Mouse (Mus musculus): ENCODE results near the gene 4930513O06Rik. TPM values are rescaled to one million over a fixed set of nuclear protein-coding genes. Genes with fewer than 3 reads are reported as not detected.

Gene 4930513O06Rik
- total RNA-seq (2014; rRNA removed; ENCODE audit: low replicate concordance) (not detected in 2 replicates), polyA plus RNA-seq (2015; fragmentation: Nextera tagmentation; extraction: Ambion mirVana) (not detected in 2 replicates)

DNA sequence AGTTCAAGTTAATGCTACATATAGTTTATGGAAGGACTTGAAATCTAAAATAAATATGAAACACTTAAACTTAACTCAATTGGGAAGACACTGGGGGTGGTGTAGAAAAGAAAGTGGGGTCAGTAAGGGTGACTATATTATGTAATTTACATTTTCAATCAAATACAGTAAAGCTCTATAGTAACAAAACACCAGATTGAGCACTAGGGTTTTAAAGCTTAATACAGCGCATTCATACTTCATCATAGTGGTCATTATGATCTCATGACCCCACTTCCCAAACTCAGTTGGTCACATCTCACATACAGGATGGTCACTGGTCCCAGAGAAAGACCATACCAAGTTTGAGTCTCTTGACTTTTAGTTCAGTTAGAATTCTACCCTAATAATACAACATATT lies at the start of gene 4930513O06Rik:
TSS of gene 4930513O06Rik (plus strand) at position 301 of the 400 bp plus-strand sequence.
- no peaks in the 10 kb centered on the region for H3K9me3 ChIP-seq (replicated peaks; ENCODE audit: control insufficient read depth, low read length)
- no peak for TF ChIP-seq EP300 (IDR thresholded peaks at IDR 0.05; ENCODE audit: low read depth)
- no peak for TF ChIP-seq CTCF (IDR thresholded peaks at IDR 0.05; ENCODE audit: low read depth)
- 88% methylated on average over 1 of the region's 1 CpGs for WGBS
- H3K27me3 ChIP-seq (ENCODE audit: control insufficient read depth, insufficient read depth, low read length) = no peaks in the 10 kb centered on the region
- DNase-seq (ENCODE audit: low spot score) = no peak
- no peak within 1 kb of the TSS for H3K27ac ChIP-seq (ENCODE audit: low read depth)
- no peak within 1 kb of the TSS for H3K4me3 ChIP-seq (ENCODE audit: low read depth, low read length)
- no peak within 1 kb of the TSS for H3K4me2 ChIP-seq (ENCODE audit: low read depth, low read length)
- ATAC-seq (ENCODE audit: insufficient read depth, low read depth) = no peak
- H3K9ac ChIP-seq (replicated peaks; ENCODE audit: low read depth, low read length) = no peak within 1 kb of the TSS
- no peaks in the 10 kb centered on the region for H3K36me3 ChIP-seq (replicated peaks; ENCODE audit: control insufficient read depth, insufficient read depth, low read length)
- H3K4me1 ChIP-seq (ENCODE audit: control insufficient read depth, insufficient read depth) = no peaks in the 10 kb centered on the region

DNA sequence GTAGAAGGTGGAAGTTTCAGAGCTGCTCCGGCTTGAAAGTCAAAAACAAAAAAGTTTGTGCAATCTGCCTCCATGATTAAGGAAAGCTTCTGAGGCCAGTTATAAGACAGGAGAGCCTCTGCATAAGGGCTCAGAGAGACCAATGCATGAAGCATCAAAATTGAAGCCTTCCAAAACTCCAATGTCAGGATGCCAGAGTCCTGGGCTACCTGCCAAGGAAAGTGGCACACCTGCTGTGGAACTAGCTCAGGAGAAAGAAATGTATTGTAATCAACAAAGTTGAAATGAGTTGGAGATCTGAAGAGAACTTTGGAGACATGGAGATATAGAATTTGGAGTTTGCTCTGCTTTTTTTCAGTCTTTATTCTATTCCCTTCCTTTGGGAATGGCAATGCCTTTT lies 48.4 kb upstream of the 4930513O06Rik start:
- Histone ChIP-seq H3K36me3 (replicated peaks; ENCODE audit: control insufficient read depth, insufficient read depth, low read length) (no peaks in the 10 kb centered on the region), H3K27ac (ENCODE audit: low read depth) (no peak overlapping the region), H3K9ac (replicated peaks; ENCODE audit: low read depth, low read length) (no peak overlapping the region), H3K4me2 (ENCODE audit: low read depth, low read length) (no peak overlapping the region), H3K9me3 (replicated peaks; ENCODE audit: control insufficient read depth, low read length) (no peaks in the 10 kb centered on the region), H3K4me1 (ENCODE audit: control insufficient read depth, insufficient read depth) (no peaks in the 10 kb centered on the region), H3K27me3 (ENCODE audit: control insufficient read depth, insufficient read depth, low read length) (no peaks in the 10 kb centered on the region), H3K4me3 (ENCODE audit: low read depth, low read length) (no peak overlapping the region)
- no peak for DNase-seq (ENCODE audit: low spot score)
- 95% methylated on average over 1 of the region's 1 CpGs for WGBS
- no peak for TF ChIP-seq CTCF (IDR thresholded peaks at IDR 0.05; ENCODE audit: low read depth)
- TF ChIP-seq EP300 (IDR thresholded peaks at IDR 0.05; ENCODE audit: low read depth) = no peak
- no peak for ATAC-seq (ENCODE audit: insufficient read depth, low read depth)

DNA sequence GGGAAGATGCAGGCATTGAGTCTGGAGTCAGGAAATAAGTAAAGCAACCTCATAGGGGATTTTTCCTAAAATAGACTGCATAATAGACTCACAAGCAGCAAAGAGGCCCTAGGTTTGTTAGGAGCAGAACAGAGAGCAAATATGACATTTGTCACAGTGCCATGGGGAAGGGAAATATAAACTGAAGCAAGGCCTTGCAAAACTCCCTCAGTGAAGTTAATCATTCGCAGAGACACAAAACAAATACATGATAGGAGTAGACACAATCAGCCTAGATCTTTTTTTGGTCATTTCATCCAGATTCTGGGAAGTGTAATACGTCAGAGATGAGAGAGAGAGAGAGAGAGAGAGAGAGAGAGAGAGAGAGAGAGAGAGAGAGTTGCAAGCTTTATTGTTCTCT lies 46.7 kb upstream of the 4930513O06Rik start:
- ATAC-seq (ENCODE audit: insufficient read depth, low read depth) (no peak), DNase-seq (ENCODE audit: low spot score) (no peak)
- Histone ChIP-seq H3K4me1 (ENCODE audit: control insufficient read depth, insufficient read depth) (no peaks in the 10 kb centered on the region), H3K27ac (ENCODE audit: low read depth) (no peak overlapping the region), H3K27me3 (ENCODE audit: control insufficient read depth, insufficient read depth, low read length) (no peaks in the 10 kb centered on the region), H3K9ac (replicated peaks; ENCODE audit: low read depth, low read length) (no peak overlapping the region), H3K4me3 (ENCODE audit: low read depth, low read length) (no peak overlapping the region), H3K36me3 (replicated peaks; ENCODE audit: control insufficient read depth, insufficient read depth, low read length) (no peaks in the 10 kb centered on the region), H3K4me2 (ENCODE audit: low read depth, low read length) (no peak overlapping the region), H3K9me3 (replicated peaks; ENCODE audit: control insufficient read depth, low read length) (no peaks in the 10 kb centered on the region)
- no peak for TF ChIP-seq CTCF (IDR thresholded peaks at IDR 0.05; ENCODE audit: low read depth)
- no peak for TF ChIP-seq EP300 (IDR thresholded peaks at IDR 0.05; ENCODE audit: low read depth)
- WGBS = 51% methylated on average over 2 of the region's 2 CpGs

DNA sequence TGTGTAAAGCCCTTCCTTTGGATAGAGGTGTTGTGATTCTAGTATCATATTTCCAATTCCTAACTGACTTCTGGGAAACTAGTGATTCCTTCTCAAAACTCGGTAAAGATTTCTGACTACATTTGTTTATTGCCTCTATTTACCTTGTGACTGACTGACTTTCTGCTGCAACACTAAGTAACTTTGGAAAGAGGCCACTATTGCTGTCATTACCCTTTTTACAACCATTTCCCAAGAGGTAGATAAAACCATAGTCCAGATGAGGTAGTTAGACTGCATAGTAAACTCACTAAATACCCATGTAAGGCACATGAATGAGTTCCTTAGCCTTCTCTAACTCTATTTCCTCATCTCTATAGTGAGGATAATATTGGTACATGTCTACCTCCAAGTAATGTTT lies 44.9 kb upstream of the 4930513O06Rik start:
- Histone ChIP-seq H3K36me3 (replicated peaks; ENCODE audit: control insufficient read depth, insufficient read depth, low read length) (no peaks in the 10 kb centered on the region), H3K27me3 (ENCODE audit: control insufficient read depth, insufficient read depth, low read length) (no peaks in the 10 kb centered on the region), H3K9ac (replicated peaks; ENCODE audit: low read depth, low read length) (no peak overlapping the region), H3K4me1 (ENCODE audit: control insufficient read depth, insufficient read depth) (no peaks in the 10 kb centered on the region), H3K9me3 (replicated peaks; ENCODE audit: control insufficient read depth, low read length) (no peaks in the 10 kb centered on the region), H3K4me3 (ENCODE audit: low read depth, low read length) (no peak overlapping the region), H3K27ac (ENCODE audit: low read depth) (no peak overlapping the region), H3K4me2 (ENCODE audit: low read depth, low read length) (no peak overlapping the region)
- WGBS = 67% methylated on average over 1 of the region's 1 CpGs
- TF ChIP-seq CTCF (IDR thresholded peaks at IDR 0.05; ENCODE audit: low read depth) (no peak), EP300 (IDR thresholded peaks at IDR 0.05; ENCODE audit: low read depth) (no peak)
- ATAC-seq (ENCODE audit: insufficient read depth, low read depth) = no peak
- no peak for DNase-seq (ENCODE audit: low spot score)

DNA sequence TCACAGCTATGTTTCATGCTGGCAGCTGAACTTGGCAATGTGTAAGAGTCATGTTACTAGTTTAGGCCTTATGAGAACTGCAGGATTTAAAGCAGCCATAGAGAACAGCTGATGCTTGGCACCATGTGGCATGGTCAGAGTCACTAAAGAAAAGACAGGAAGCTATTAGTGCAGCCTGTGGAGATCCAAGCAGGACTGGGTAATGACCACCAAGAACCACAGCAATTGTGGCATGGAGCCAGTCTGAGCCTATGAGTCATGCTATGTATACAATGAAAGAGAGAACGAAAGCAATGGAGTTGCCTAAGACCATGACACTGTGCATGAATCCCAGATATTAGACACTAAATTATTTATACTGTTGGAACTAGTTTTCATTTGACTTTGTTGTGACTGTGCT lies 34.1 kb upstream of the 4930513O06Rik start:
- H3K4me2 ChIP-seq (ENCODE audit: low read depth, low read length) = no peak overlapping the region
- H3K9ac ChIP-seq (replicated peaks; ENCODE audit: low read depth, low read length) = no peak overlapping the region
- ATAC-seq (ENCODE audit: insufficient read depth, low read depth) (no peak), DNase-seq (ENCODE audit: low spot score) (no peak)
- TF ChIP-seq CTCF (IDR thresholded peaks at IDR 0.05; ENCODE audit: low read depth) (no peak), EP300 (IDR thresholded peaks at IDR 0.05; ENCODE audit: low read depth) (no peak)
- H3K4me3 ChIP-seq (ENCODE audit: low read depth, low read length) = no peak overlapping the region
- H3K27ac ChIP-seq (ENCODE audit: low read depth) = no peak overlapping the region
- H3K36me3 ChIP-seq (replicated peaks; ENCODE audit: control insufficient read depth, insufficient read depth, low read length) = no peaks in the 10 kb centered on the region
- no peaks in the 10 kb centered on the region for H3K27me3 ChIP-seq (ENCODE audit: control insufficient read depth, insufficient read depth, low read length)
- WGBS = 56% methylated on average over 1 of the region's 1 CpGs
- H3K4me1 ChIP-seq (ENCODE audit: control insufficient read depth, insufficient read depth) = no peaks in the 10 kb centered on the region
- no peaks in the 10 kb centered on the region for H3K9me3 ChIP-seq (replicated peaks; ENCODE audit: control insufficient read depth, low read length)

DNA sequence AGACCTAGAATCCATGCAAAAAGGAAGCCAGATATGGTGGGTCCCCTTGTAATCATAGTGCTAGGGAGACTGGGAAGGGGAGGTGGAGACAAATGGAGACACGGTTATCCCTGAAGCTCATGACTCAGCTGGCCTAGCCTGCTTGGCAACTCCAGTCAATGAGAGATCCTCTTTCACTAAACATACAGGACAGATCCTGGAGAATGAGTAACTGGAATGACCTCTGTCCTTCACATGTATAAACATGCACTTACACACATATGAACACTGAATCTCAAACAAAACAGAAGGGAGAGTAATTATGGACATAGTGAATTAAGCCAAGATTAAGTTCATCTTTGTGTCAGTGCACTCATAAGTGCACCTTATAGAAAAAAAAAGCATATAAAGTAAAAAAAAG lies 32.9 kb upstream of the 4930513O06Rik start:
- H3K4me1 ChIP-seq (ENCODE audit: control insufficient read depth, insufficient read depth) = no peaks in the 10 kb centered on the region
- no peak for TF ChIP-seq CTCF (IDR thresholded peaks at IDR 0.05; ENCODE audit: low read depth)
- no peak for TF ChIP-seq EP300 (IDR thresholded peaks at IDR 0.05; ENCODE audit: low read depth)
- no peak for ATAC-seq (ENCODE audit: insufficient read depth, low read depth)
- no peak for DNase-seq (ENCODE audit: low spot score)
- H3K4me3 ChIP-seq (ENCODE audit: low read depth, low read length) = no peak overlapping the region
- H3K27me3 ChIP-seq (ENCODE audit: control insufficient read depth, insufficient read depth, low read length) = no peaks in the 10 kb centered on the region
- no peak overlapping the region for H3K4me2 ChIP-seq (ENCODE audit: low read depth, low read length)
- H3K27ac ChIP-seq (ENCODE audit: low read depth) = no peak overlapping the region
- H3K9me3 ChIP-seq (replicated peaks; ENCODE audit: control insufficient read depth, low read length) = no peaks in the 10 kb centered on the region
- 56% methylated on average over 1 of the region's 1 CpGs for WGBS
- H3K36me3 ChIP-seq (replicated peaks; ENCODE audit: control insufficient read depth, insufficient read depth, low read length) = no peaks in the 10 kb centered on the region
- H3K9ac ChIP-seq (replicated peaks; ENCODE audit: low read depth, low read length) = no peak overlapping the region

Data from heart, postnatal 0 days (tissue).